Mouse (Mus musculus) midbrain, embryonic 14.5 days (tissue): ENCODE results near the gene Srgap2. TPM values are rescaled to one million over a fixed set of nuclear protein-coding genes. Genes with fewer than 3 reads are reported as not detected.

Source experiments
- ATAC-seq: fragments of 200-750 bp; cut with Nextera tagmentation; 2 replicates; pipeline ENCODE4 v1.8.0; 2017; ENCODE audit warnings: moderate number of reproducible peaks, moderate library complexity; ENCODE audit not compliant: low FRiP score, low TSS enrichment
- DNase-seq: peaks from one replicate; pipeline ENCODE4 v3.0.0-alpha.2; 2015
- H3K27ac ChIP-seq: fragments of 300-500 bp; sonication (generic); replicated peaks from 2 replicates; pipeline ENCODE4 v1.5.1; 2014; ENCODE audit warnings: mild to moderate bottlenecking, low read depth, low read length, moderate library complexity
- H3K27me3 ChIP-seq: fragments of 300-500 bp; sonication (generic); 2 replicates; pipeline ENCODE4 v1.6.1; 2014; ENCODE audit warnings: low read length, control low read depth, mixed read lengths; ENCODE audit not compliant: control insufficient read depth, insufficient read depth
- H3K36me3 ChIP-seq: fragments of 300-500 bp; sonication (generic); 2 replicates; pipeline ENCODE4 v1.6.1; 2014; ENCODE audit warnings: low read length, control low read depth; ENCODE audit not compliant: control insufficient read depth, insufficient read depth
- H3K4me1 ChIP-seq: fragments of 300-500 bp; sonication (generic); 2 replicates; pipeline ENCODE4 v1.6.1; 2014; ENCODE audit warnings: mild to moderate bottlenecking, antibody characterized with exemption, low read length, control low read depth; ENCODE audit not compliant: control insufficient read depth, insufficient read depth
- H3K4me2 ChIP-seq: fragments of 300-500 bp; sonication (generic); 2 replicates; pipeline ENCODE4 v1.6.1; 2014; ENCODE audit warnings: mild to moderate bottlenecking, low read length, moderate library complexity
- H3K4me3 ChIP-seq: fragments of 300-500 bp; sonication (generic); replicated peaks from 2 replicates; pipeline ENCODE4 v1.5.1; 2014; ENCODE audit warnings: low read depth, low read length
- H3K9ac ChIP-seq: fragments of 300-500 bp; sonication (generic); replicated peaks from 2 replicates; pipeline ENCODE4 v1.6.1; 2014; ENCODE audit warnings: mild to moderate bottlenecking, low read length, moderate library complexity
- H3K9me3 ChIP-seq: fragments of 300-500 bp; sonication (generic); 2 replicates; pipeline ENCODE4 v1.6.1; 2016; ENCODE audit warnings: low read length, control low read depth, mixed read lengths; ENCODE audit not compliant: control insufficient read depth
- WGBS: fragments of 180-500 bp; shearing (Covaris S2); extraction: QIAGEN DNeasy Blood & Tissue Kit; methylation state at CpG from one replicate; pipeline ENCODE4 v1.1.7; 2014; 5-methylcytosine and 5-hydroxymethylcytosine counted together
- polyA plus RNA-seq: library from polyadenylated mRNA; unstranded; fragments of >200 nt; fragmentation: Nextera tagmentation; extraction: Ambion mirVana; gene quantifications from 2 replicates; pipeline ENCODE4 v1.2.1, GENCODE M21; 2014

Gene Srgap2
- polyA plus RNA-seq, 1 experiment from 2014 or later: 30.8 TPM

DNA sequence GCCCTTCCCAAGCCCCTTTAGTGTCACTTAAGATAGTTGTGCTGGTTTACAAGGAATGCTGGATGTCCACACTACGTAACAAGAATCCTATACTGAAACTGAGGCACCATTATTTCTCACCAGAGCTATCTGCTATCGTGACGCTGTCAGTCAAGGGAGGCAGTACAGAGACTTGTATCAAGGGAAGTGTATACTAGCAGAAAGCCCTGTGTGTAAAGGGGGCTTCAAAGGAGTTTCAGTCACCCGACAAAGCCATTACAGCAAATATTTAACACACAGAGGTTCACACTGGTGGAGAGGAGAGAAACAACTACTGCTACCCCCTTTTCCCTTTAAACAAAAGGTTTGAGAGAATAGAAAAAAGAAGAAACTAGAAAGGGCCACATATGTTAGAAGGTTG lies 35.6 kb downstream of the Srgap2 start:
- no peak overlapping the region for H3K4me3 ChIP-seq
- 0 out of 2 replicates have a peak overlapping the region, but pooled peaks have one; percentile 26 for H3K27ac ChIP-seq
- 58% methylated on average over 4 of the region's 4 CpGs for WGBS
- no peak overlapping the region for H3K4me2 ChIP-seq
- ATAC-seq: no peak
- peak; percentile 38 for DNase-seq
- no peaks in the 10 kb centered on the region for H3K9me3 ChIP-seq
- 0 out of 2 replicates have a peak, but pooled peaks cover 4% of the 10 kb centered on the region for H3K4me1 ChIP-seq
- no peaks in the 10 kb centered on the region for H3K27me3 ChIP-seq
- no peak overlapping the region for H3K9ac ChIP-seq
- no peaks in the 10 kb centered on the region for H3K36me3 ChIP-seq

- Histone ChIP-seq H3K4me2 (no peak overlapping the region), H3K4me1 (0 out of 2 replicates have a peak, but pooled peaks cover 4% of the 10 kb centered on the region), H3K4me3 (no peak overlapping the region), H3K27me3 (no peaks in the 10 kb centered on the region), H3K27ac (no peak overlapping the region), H3K9ac (no peak overlapping the region), H3K9me3 (no peaks in the 10 kb centered on the region), H3K36me3 (no peaks in the 10 kb centered on the region)
- ATAC-seq (no peak), DNase-seq (no peak)
- 87% methylated on average over 3 of the region's 3 CpGs for WGBS
Measured at GRCm38 (mm10) chr1:131489312-131489711, 37.8 kb downstream of the Srgap2 start.

GRCm38 (mm10) chr1:131486094-131486850 lies 40.9 kb downstream of the Srgap2 start:
- H3K9ac ChIP-seq: no peak overlapping the region
- no peaks in the 10 kb centered on the region for H3K9me3 ChIP-seq
- WGBS: 74% methylated on average over 5 of the region's 5 CpGs
- H3K27me3 ChIP-seq: no peaks in the 10 kb centered on the region
- no peak overlapping the region for H3K27ac ChIP-seq
- H3K36me3 ChIP-seq: no peaks in the 10 kb centered on the region
- ATAC-seq: no peak
- DNase-seq: no peak
- no peaks in the 10 kb centered on the region for H3K4me1 ChIP-seq
- H3K4me3 ChIP-seq: no peak overlapping the region
- no peak overlapping the region for H3K4me2 ChIP-seq

GRCm38 (mm10) chr1:131482242-131482641 lies 44.9 kb downstream of the Srgap2 start:
- Histone ChIP-seq H3K36me3 (0 out of 2 replicates have a peak, but pooled peaks cover 2% of the 10 kb centered on the region), H3K9me3 (0 out of 2 replicates have a peak, but pooled peaks cover 3% of the 10 kb centered on the region), H3K9ac (no peak overlapping the region), H3K27me3 (no peaks in the 10 kb centered on the region), H3K27ac (no peak overlapping the region), H3K4me3 (no peak overlapping the region), H3K4me2 (no peak overlapping the region), H3K4me1 (no peaks in the 10 kb centered on the region)
- ATAC-seq (no peak), DNase-seq (no peak)
- 95% methylated on average over 3 of the region's 3 CpGs for WGBS

DNA sequence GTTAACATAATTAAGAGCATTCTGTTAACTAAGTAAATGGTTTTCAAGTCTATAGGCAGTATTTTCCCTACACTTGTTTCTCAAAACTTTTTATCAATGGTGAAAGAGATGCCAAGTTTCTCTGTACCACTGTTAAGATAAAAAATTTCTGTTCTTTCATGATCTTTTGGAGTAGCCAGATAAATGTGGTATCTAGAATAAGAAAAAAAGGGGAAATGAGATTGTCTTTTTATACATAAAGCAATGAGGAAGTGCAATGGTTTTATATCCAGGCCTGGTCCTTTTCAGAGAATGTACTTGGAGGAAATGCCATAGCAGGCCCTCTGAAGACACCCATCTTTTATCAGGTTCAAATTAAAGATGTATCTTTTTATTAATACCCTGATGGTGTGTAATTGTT lies 45.8 kb downstream of the Srgap2 start:
- Histone ChIP-seq H3K4me1 (no peaks in the 10 kb centered on the region), H3K4me3 (no peak overlapping the region), H3K9me3 (0 out of 2 replicates have a peak, but pooled peaks cover 3% of the 10 kb centered on the region), H3K4me2 (no peak overlapping the region), H3K9ac (no peak overlapping the region), H3K27me3 (no peaks in the 10 kb centered on the region), H3K36me3 (0 out of 2 replicates have a peak, but pooled peaks cover 2% of the 10 kb centered on the region), H3K27ac (no peak overlapping the region)
- no peak for DNase-seq
- ATAC-seq: no peak

DNA sequence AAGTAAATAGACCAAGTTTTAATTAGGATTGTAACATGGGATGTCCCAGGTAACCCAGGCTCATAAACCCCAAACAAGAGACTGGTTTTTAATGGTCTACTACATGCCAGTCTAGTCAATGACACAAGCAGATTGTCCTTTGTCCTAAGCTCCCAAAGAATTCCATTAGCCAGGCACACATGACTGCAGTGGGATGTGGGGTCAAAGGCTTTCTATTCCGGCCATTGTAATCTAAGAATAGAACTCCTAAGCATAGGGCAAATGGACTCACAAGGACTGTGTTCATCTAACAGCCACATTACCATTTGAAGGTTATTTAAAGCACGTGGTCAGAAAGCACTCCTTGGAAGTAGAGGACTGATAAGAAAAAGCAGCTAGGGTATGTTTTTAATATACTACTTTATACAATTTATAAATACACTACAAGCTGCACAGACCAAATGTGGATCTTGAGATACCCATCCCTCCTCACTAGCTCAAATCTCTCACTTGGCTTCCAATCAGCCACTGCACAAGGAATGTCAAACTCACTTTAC lies 48.3 kb downstream of the Srgap2 start:
- no peak overlapping the region for H3K9ac ChIP-seq
- no peak overlapping the region for H3K27ac ChIP-seq
- no peak for DNase-seq
- no peaks in the 10 kb centered on the region for H3K4me1 ChIP-seq
- H3K9me3 ChIP-seq: 0 out of 2 replicates have a peak, but pooled peaks cover 3% of the 10 kb centered on the region
- H3K4me3 ChIP-seq: no peak overlapping the region
- 33% methylated on average over 2 of the region's 2 CpGs for WGBS
- no peak overlapping the region for H3K4me2 ChIP-seq
- no peak for ATAC-seq
- 0 out of 2 replicates have a peak, but pooled peaks cover 2% of the 10 kb centered on the region for H3K36me3 ChIP-seq
- no peaks in the 10 kb centered on the region for H3K27me3 ChIP-seq

DNA sequence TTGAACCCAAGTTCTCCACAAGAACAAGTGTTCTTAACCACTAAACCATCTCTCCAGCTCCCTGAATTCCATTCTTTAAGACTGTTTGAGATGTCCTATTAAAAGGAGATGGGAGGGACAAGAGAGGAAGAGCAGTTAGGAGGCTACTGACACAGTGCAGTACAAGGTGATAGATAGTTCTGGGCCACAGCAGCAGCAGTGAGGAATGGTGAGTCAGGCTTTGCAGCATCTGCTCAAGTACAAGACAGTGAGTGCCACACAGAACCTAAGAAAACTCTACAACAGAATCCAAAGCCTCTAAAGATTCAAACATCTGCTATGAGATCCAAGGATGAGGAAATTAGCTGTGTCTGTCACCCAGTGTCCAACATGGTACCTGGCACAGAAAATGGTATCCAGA lies 51.8 kb downstream of the Srgap2 start:
- DNase-seq (no peak), ATAC-seq (no peak)
- no peaks in the 10 kb centered on the region for H3K27me3 ChIP-seq
- 0 out of 2 replicates have a peak, but pooled peaks cover under 1% of the 10 kb centered on the region for H3K36me3 ChIP-seq
- H3K4me2 ChIP-seq: no peak overlapping the region
- H3K9ac ChIP-seq: no peak overlapping the region
- H3K9me3 ChIP-seq: 0 out of 2 replicates have a peak, but pooled peaks cover 3% of the 10 kb centered on the region
- H3K27ac ChIP-seq: no peak overlapping the region
- no peak overlapping the region for H3K4me3 ChIP-seq
- no peaks in the 10 kb centered on the region for H3K4me1 ChIP-seq

GRCm38 (mm10) chr1:131473631-131474118 lies 53.5 kb downstream of the Srgap2 start:
- DNase-seq: no peak
- no peaks in the 10 kb centered on the region for H3K9me3 ChIP-seq
- H3K27ac ChIP-seq: no peak overlapping the region
- H3K27me3 ChIP-seq: no peaks in the 10 kb centered on the region
- H3K9ac ChIP-seq: no peak overlapping the region
- ATAC-seq: no peak
- H3K4me2 ChIP-seq: no peak overlapping the region
- no peaks in the 10 kb centered on the region for H3K36me3 ChIP-seq
- H3K4me1 ChIP-seq: no peaks in the 10 kb centered on the region
- no peak overlapping the region for H3K4me3 ChIP-seq

DNA sequence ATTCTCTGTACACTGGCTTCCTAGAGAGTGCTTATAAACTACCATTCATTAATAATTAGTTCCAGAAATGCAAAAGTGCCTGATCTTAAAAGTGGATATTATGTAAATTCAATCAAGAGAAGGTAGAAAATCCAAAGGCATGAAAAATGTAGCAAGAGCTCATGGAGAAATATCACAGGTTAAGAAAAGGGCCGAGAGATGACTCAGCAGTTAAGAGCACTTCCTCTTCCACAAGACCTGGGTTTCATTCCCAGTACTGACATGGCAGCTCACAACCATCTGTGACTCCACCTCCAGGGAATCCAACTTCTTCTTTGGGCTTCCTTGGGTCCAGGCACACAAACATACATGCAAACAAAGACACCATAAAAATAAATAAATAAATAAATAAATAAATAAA lies 56.6 kb downstream of the Srgap2 start:
- H3K9me3 ChIP-seq: no peaks in the 10 kb centered on the region
- H3K4me1 ChIP-seq: no peaks in the 10 kb centered on the region
- no peaks in the 10 kb centered on the region for H3K27me3 ChIP-seq
- H3K27ac ChIP-seq: no peak overlapping the region
- WGBS: 80% methylated on average over 1 of the region's 1 CpGs
- H3K36me3 ChIP-seq: no peaks in the 10 kb centered on the region
- DNase-seq: no peak
- ATAC-seq: no peak
- H3K4me2 ChIP-seq: no peak overlapping the region
- no peak overlapping the region for H3K4me3 ChIP-seq
- H3K9ac ChIP-seq: no peak overlapping the region
